Mouse (Mus musculus): Measurements from ENCODE around the gene Gm36210.
"Not testable (repeated sequence)": the region's sequence is repeated elsewhere in the genome, so short reads cannot be mapped to it uniquely, and the experiment has no call there.

Gene Gm36210

GRCm38 (mm10) chr7:4879036-4879435, 27.3 kb downstream of the Gm36210 start:
- DNase-seq (ENCODE audit: low read depth, low spot score) = not testable (repeated sequence)

- no peak for DNase-seq (ENCODE audit: low read depth, low spot score)
Observed at GRCm38 (mm10) chr7:4878186-4878585, 28.1 kb downstream of the Gm36210 start.

GRCm38 (mm10) chr7:4877226-4877625, 29.1 kb downstream of the Gm36210 start:
- DNase-seq (ENCODE audit: low read depth, low spot score) = no peak

- DNase-seq (ENCODE audit: low read depth, low spot score) = peak; percentile 90
Observed at GRCm38 (mm10) chr7:4876753-4877221, 29.5 kb downstream of the Gm36210 start, which contains the start of gene Isoc2a. TSS of gene Isoc2a (plus strand) at chr7:4877153.

GRCm38 (mm10) chr7:4870133-4870532, 36.2 kb downstream of the Gm36210 start, which contains the start of gene Isoc2b:
TSS of gene Isoc2b (minus strand) at chr7:4870258.
- DNase-seq (ENCODE audit: low read depth, low spot score) = no peak

- no peak for DNase-seq (ENCODE audit: low read depth, low spot score)
Observed at GRCm38 (mm10) chr7:4866631-4867180, 39.6 kb downstream of the Gm36210 start.

- peak; percentile 97 for DNase-seq (ENCODE audit: low read depth, low spot score)
Observed at GRCm38 (mm10) chr7:4865579-4866493, 40.5 kb downstream of the Gm36210 start.

- no peak for DNase-seq (ENCODE audit: low read depth, low spot score)
Observed at GRCm38 (mm10) chr7:4865090-4865489, 41.2 kb downstream of the Gm36210 start.

- no peak for DNase-seq (ENCODE audit: low read depth, low spot score)
Observed at GRCm38 (mm10) chr7:4864130-4864845, 42.0 kb downstream of the Gm36210 start.

- no peak for DNase-seq (ENCODE audit: low read depth, low spot score)
Observed at GRCm38 (mm10) chr7:4863541-4864080, 42.7 kb downstream of the Gm36210 start.

- no peak for DNase-seq (ENCODE audit: low read depth, low spot score)
Observed at GRCm38 (mm10) chr7:4863041-4863440, 43.3 kb downstream of the Gm36210 start.

GRCm38 (mm10) chr7:4860926-4861325, 45.4 kb downstream of the Gm36210 start:
- not testable (repeated sequence) for DNase-seq (ENCODE audit: low read depth, low spot score)

- no peak for DNase-seq (ENCODE audit: low read depth, low spot score)
Observed at GRCm38 (mm10) chr7:4859418-4859978, 46.8 kb downstream of the Gm36210 start.

GRCm38 (mm10) chr7:4857321-4857720, 49.0 kb downstream of the Gm36210 start:
- DNase-seq (ENCODE audit: low read depth, low spot score) = no peak

- no peak for DNase-seq (ENCODE audit: low read depth, low spot score)
Observed at GRCm38 (mm10) chr7:4856508-4856907, 49.8 kb downstream of the Gm36210 start.

- no peak for DNase-seq (ENCODE audit: low read depth, low spot score)
Observed at GRCm38 (mm10) chr7:4853613-4854012, 52.7 kb downstream of the Gm36210 start.

- no peak for DNase-seq (ENCODE audit: low read depth, low spot score)
Observed at GRCm38 (mm10) chr7:4851315-4851688, 55.0 kb downstream of the Gm36210 start.

GRCm38 (mm10) chr7:4850621-4851314, 55.5 kb downstream of the Gm36210 start:
- DNase-seq (ENCODE audit: low read depth, low spot score) = no peak

GRCm38 (mm10) chr7:4849372-4849771, 56.9 kb downstream of the Gm36210 start:
- DNase-seq (ENCODE audit: low read depth, low spot score) = no peak

All from telencephalon, adult 2 months (tissue).